Mouse (Mus musculus): ENCODE measurements around the gene Lefty1. TPM values are rescaled to one million over a fixed set of nuclear protein-coding genes. Genes with fewer than 3 reads are reported as not detected.
A peak's percentile ranks its signal among the peaks of the same experiment; 100 is the strongest.
"Not testable (repeated sequence)": the region's sequence is repeated elsewhere in the genome, so short reads cannot be mapped to it uniquely, and the experiment has no call there.

Lefty1 gene
- polyA plus RNA-seq (2012; rRNA removed) = 1.5 and 2.0 TPM in 2 replicates

DNA sequence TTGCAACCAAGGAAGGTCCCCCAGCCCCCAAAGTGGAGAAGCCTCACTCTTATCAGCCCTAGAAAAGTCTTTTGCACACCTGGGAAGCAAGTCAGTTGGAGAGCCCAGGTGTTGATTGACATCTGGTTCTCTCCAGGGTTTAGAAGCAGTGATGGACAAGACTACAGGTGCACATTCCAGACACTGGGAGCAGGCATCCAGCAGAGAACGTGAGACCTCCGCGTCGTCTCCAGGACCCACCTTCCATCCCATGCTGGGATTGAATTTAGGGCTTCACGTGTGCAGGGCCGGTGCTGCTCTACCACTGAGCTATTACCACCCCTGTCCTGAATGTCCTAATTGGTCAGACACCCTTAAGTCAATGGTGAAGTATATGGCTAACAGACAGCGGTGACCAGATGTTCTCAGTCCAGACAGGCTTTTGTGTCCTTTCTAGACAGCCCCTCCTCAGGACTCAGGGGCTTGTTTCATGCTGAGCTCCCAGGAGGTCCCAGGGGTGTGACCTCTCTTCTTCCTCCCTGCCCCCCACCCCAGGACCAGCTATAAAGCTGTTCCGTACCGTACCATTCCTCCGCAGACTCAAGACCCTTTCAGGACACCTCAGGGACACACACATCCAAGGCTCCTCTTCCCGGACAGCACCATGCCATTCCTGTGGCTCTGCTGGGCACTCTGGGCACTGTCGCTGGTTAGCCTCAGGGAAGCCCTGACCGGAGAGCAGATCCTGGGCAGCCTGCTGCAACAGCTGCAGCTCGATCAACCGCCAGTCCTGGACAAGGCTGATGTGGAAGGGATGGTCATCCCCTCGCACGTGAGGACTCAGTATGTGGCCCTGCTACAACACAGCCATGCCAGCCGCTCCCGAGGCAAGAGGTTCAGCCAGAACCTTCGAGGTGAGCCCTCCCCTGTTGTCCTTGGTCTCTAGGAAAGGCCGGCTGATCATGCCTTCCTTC, at the start of gene Lefty1:
Gene Lefty1 (plus strand): TSS at position 556 of the 953 bp plus-strand sequence.
- no peak within 1 kb of the TSS for H3K4me3 ChIP-seq (ENCODE audit: control insufficient read depth, low read depth, low read length)
- H3K4me1 ChIP-seq (ENCODE audit: control insufficient read depth, insufficient read depth, low read length) = peaks cover 4% of the 10 kb centered on the region; the same call in 1 of the 2 replicates
- H3K27ac ChIP-seq (ENCODE audit: control insufficient read depth, insufficient read depth, low read depth, low read length) = no peak within 1 kb of the TSS
- H3K27me3 ChIP-seq (ENCODE audit: control insufficient read depth, insufficient read depth, low read length) = no peaks in the 10 kb centered on the region
- no peaks in the 10 kb centered on the region for H3K36me3 ChIP-seq (ENCODE audit: control insufficient read depth, insufficient read depth, low read length)
- TF ChIP-seq POLR2A (IDR thresholded peaks at IDR 0.05; ENCODE audit: control insufficient read depth, low read depth, low read length) = no peak
- no peak for TF ChIP-seq CTCF (IDR thresholded peaks at IDR 0.05; ENCODE audit: control insufficient read depth, insufficient read depth, insufficient replicate concordance, low read depth, low read length)

DNA sequence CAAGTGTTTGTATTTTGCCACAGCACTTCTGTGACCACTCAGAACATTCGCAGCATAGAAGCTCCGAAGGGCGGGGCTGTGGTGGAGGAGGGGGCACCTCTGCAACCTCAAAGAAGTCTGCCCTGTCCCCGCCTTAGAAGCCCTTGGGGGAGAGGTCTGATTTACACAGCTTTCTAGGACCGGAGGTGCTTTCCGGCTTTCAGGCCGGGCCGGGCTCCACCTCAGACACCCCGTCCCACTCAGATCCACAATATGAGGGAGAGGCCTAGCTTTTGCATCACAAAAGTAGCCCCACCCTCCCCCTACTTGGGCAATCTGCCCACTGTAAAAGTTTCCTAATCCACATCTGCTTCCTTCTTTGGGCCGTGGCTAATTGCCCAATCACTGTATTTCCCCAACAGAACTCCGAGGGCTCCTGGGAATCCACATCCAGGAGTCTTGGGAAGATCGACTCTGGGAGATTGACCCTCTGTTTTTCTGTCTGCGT, 46.2 kb upstream of the Lefty1 start:
- Histone ChIP-seq H3K36me3 (ENCODE audit: control insufficient read depth, insufficient read depth, low read length) (no peaks in the 10 kb centered on the region), H3K27ac (ENCODE audit: control insufficient read depth, insufficient read depth, low read depth, low read length) (peak overlapping the region; percentile 34; the same call in 1 of the 2 replicates), H3K4me1 (ENCODE audit: control insufficient read depth, insufficient read depth, low read length) (peaks cover 9% of the 10 kb centered on the region), H3K4me3 (ENCODE audit: control insufficient read depth, low read depth, low read length) (peak overlapping the region; percentile 64), H3K27me3 (ENCODE audit: control insufficient read depth, insufficient read depth, low read length) (no peaks in the 10 kb centered on the region)
- TF ChIP-seq POLR2A (IDR thresholded peaks at IDR 0.05; ENCODE audit: control insufficient read depth, low read depth, low read length) = no peak
- no peak for TF ChIP-seq CTCF (IDR thresholded peaks at IDR 0.05; ENCODE audit: control insufficient read depth, insufficient read depth, insufficient replicate concordance, low read depth, low read length)

DNA sequence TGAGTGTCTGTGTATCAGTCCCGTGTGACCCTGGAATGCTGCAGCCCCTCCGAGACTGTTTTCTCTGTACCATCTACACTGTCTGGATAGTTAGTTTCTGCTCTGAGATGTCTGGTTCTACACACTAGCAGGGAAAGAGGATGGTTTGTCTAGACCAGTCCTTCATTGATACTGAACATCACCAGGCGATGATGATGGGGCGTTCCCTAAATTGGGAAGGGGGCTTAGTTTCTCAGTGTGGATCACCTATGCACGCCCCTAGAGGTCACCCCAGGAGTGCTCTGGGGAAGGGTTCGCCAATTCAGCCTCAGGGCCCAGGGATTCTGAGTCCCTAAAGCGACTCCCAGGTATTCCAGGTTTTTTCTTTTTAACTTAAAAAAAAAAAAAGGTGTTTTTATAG, 45.6 kb upstream of the Lefty1 start:
- Histone ChIP-seq H3K4me1 (ENCODE audit: control insufficient read depth, insufficient read depth, low read length) (peaks cover 10% of the 10 kb centered on the region), H3K27ac (ENCODE audit: control insufficient read depth, insufficient read depth, low read depth, low read length) (peak overlapping the region; percentile 34; the same call in 1 of the 2 replicates), H3K36me3 (ENCODE audit: control insufficient read depth, insufficient read depth, low read length) (no peaks in the 10 kb centered on the region), H3K27me3 (ENCODE audit: control insufficient read depth, insufficient read depth, low read length) (no peaks in the 10 kb centered on the region), H3K4me3 (ENCODE audit: control insufficient read depth, low read depth, low read length) (peak overlapping the region; percentile 64)
- TF ChIP-seq POLR2A (IDR thresholded peaks at IDR 0.05; ENCODE audit: control insufficient read depth, low read depth, low read length) = no peak
- TF ChIP-seq CTCF (IDR thresholded peaks at IDR 0.05; ENCODE audit: control insufficient read depth, insufficient read depth, insufficient replicate concordance, low read depth, low read length) = no peak

DNA sequence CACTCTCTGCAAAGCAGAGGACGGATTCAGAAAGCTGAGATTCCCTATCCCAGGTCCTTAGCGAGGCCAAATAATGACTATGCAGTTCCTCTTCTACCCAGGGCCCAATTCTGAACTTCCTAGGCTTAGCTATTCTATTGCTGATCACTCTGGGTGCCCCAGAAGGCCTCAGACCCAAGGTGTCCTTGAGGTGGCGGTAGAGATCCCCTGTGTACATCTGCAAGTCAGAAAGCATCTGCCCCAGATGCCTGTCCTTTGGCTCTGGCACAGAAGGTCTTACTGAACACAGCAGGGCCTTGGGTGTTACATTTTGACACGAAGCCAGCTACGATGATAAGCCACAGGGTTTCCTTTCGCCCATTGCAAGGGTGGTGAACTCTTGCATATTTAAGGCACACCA, 45.0 kb upstream of the Lefty1 start:
- Histone ChIP-seq H3K36me3 (ENCODE audit: control insufficient read depth, insufficient read depth, low read length) (no peaks in the 10 kb centered on the region), H3K27me3 (ENCODE audit: control insufficient read depth, insufficient read depth, low read length) (no peaks in the 10 kb centered on the region), H3K4me3 (ENCODE audit: control insufficient read depth, low read depth, low read length) (no peak overlapping the region), H3K27ac (ENCODE audit: control insufficient read depth, insufficient read depth, low read depth, low read length) (no peak overlapping the region), H3K4me1 (ENCODE audit: control insufficient read depth, insufficient read depth, low read length) (peaks cover 15% of the 10 kb centered on the region)
- TF ChIP-seq CTCF (IDR thresholded peaks at IDR 0.05; ENCODE audit: control insufficient read depth, insufficient read depth, insufficient replicate concordance, low read depth, low read length) (0 out of 2 replicates have a peak, but pooled peaks have one; percentile 7), POLR2A (IDR thresholded peaks at IDR 0.05; ENCODE audit: control insufficient read depth, low read depth, low read length) (no peak)

DNA sequence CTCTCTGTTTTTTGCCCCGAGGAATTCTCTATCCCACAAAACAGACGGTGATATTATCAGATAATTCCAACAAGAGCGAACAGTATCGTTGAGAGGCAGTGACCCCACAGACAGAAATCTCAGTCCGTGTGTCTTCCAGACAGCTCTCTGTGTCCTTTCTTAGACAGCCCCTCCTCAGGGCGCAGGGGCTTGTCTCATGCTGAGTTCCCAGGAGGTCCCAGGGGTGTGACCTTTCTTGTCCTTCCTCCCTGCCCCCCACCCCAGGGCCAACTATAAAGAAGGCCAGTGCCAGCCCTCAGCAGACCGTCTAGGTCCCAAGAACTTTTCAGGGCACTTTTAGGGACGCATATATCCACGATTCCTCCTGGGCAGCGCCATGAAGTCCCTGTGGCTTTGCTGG, 42.0 kb upstream of the Lefty1 start, which contains the start of gene Lefty2:
Gene Lefty2 (plus strand): TSS at position 301 of the 400 bp plus-strand sequence.
- H3K27ac ChIP-seq (ENCODE audit: control insufficient read depth, insufficient read depth, low read depth, low read length) = no peak within 1 kb of the TSS
- TF ChIP-seq POLR2A (IDR thresholded peaks at IDR 0.05; ENCODE audit: control insufficient read depth, low read depth, low read length) (no peak), CTCF (IDR thresholded peaks at IDR 0.05; ENCODE audit: control insufficient read depth, insufficient read depth, insufficient replicate concordance, low read depth, low read length) (no peak)
- no peak within 1 kb of the TSS for H3K4me3 ChIP-seq (ENCODE audit: control insufficient read depth, low read depth, low read length)
- H3K36me3 ChIP-seq (ENCODE audit: control insufficient read depth, insufficient read depth, low read length) = no peaks in the 10 kb centered on the region
- no peaks in the 10 kb centered on the region for H3K27me3 ChIP-seq (ENCODE audit: control insufficient read depth, insufficient read depth, low read length)
- H3K4me1 ChIP-seq (ENCODE audit: control insufficient read depth, insufficient read depth, low read length) = peaks cover 15% of the 10 kb centered on the region

DNA sequence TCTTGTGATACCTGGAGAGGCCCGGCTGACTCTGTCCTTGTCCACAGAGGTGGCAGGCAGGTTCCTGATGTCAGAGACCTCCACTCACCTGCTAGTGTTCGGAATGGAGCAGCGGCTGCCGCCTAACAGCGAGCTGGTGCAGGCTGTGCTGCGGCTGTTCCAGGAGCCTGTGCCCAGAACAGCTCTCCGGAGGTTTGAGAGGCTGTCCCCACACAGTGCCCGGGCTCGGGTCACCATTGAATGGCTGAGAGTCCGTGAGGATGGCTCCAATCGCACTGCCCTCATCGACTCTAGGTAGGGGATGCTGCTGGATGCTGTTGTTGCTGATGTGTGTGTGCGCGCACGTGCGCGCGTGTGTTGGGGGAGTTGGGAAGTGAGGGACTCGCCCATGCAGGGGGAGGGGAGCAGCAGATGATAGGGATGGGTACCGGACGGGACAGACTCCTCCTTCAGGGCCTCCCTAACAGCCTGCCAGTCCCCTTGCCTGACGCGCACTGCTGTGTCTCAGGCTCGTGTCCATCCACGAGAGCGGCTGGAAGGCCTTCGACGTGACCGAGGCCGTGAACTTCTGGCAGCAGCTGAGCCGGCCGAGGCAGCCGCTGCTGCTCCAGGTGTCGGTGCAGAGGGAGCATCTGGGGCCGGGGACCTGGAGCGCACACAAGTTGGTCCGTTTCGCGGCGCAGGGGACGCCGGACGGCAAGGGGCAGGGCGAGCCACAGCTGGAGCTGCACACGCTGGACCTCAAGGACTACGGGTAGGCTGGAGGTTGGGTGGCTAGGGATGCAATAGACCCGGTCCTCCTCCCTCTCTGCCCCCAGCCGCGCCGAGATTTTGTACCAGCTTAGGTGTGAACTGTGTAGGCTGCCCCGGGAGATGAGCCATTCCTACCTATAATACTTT, 40.5 kb upstream of the Lefty1 start:
- peak overlapping the region; percentile 1 for H3K4me3 ChIP-seq (ENCODE audit: control insufficient read depth, low read depth, low read length)
- H3K4me1 ChIP-seq (ENCODE audit: control insufficient read depth, insufficient read depth, low read length); H3K27ac ChIP-seq (ENCODE audit: control insufficient read depth, insufficient read depth, low read depth, low read length); H3K27me3 ChIP-seq (ENCODE audit: control insufficient read depth, insufficient read depth, low read length); H3K36me3 ChIP-seq (ENCODE audit: control insufficient read depth, insufficient read depth, low read length): not testable (repeated sequence)

DNA sequence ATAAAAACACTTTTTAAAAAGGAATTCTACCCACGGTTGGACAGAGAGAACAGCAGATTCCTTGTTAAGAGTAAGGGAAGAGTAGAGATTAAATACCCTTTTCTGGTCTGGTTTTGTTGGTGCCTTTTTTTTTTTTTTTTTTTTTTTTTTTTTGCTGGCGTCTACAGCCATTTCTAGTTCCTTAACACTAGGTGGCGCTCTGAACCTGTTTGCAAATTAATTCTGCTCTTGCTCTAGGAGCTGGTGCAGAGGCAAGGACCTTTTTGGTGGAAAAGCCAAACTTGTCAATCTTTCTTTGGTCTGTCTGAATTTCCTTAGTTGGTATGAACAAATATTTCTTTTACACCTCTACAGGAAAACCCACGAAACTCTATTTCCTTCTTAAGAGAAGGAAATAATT, 33.7 kb upstream of the Lefty1 start:
- no peaks in the 10 kb centered on the region for H3K36me3 ChIP-seq (ENCODE audit: control insufficient read depth, insufficient read depth, low read length)
- TF ChIP-seq POLR2A (IDR thresholded peaks at IDR 0.05; ENCODE audit: control insufficient read depth, low read depth, low read length) = no peak
- TF ChIP-seq CTCF (IDR thresholded peaks at IDR 0.05; ENCODE audit: control insufficient read depth, insufficient read depth, insufficient replicate concordance, low read depth, low read length) = no peak
- no peak overlapping the region for H3K4me3 ChIP-seq (ENCODE audit: control insufficient read depth, low read depth, low read length)
- H3K4me1 ChIP-seq (ENCODE audit: control insufficient read depth, insufficient read depth, low read length) = peaks cover 14% of the 10 kb centered on the region
- H3K27me3 ChIP-seq (ENCODE audit: control insufficient read depth, insufficient read depth, low read length) = no peaks in the 10 kb centered on the region
- no peak overlapping the region for H3K27ac ChIP-seq (ENCODE audit: control insufficient read depth, insufficient read depth, low read depth, low read length)
